Mouse (Mus musculus) right cerebral cortex, adult 18-20 months (tissue): ENCODE data around the gene Prdx1.

Experiments
- DNase-seq: peaks from one replicate; pipeline ENCODE4 v3.0.0; 2022; ENCODE audit warnings: mixed read lengths

Gene Prdx1

GRCm38 (mm10) chr4:116732355-116732754 lies 47.0 kb downstream of the Prdx1 start:
- no peak for DNase-seq

- DNase-seq: no peak
Measured at GRCm38 (mm10) chr4:116734996-116735395, 49.7 kb downstream of the Prdx1 start.

- DNase-seq: no peak
Measured at GRCm38 (mm10) chr4:116738972-116739751, 53.8 kb downstream of the Prdx1 start.

DNA sequence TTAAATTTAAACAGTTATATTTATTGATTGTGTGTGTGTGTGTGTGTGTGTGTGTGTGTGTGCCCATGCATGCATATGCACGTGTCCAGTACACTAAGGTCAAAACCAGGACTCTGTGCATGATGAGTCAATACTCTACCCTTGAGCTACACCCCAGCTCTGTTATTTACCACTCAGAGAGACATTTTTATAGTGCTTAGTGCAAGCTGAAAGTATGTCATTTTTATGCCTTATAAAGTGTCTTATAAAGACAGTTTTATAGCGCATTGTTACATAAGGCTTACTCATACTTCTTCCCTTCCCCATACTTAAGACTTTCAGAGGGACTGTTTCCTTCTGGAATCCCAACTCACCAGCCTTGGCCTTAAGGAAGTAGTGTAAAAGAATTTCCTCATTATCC lies 64.4 kb downstream of the Prdx1 start:
- no peak for DNase-seq
